Mouse (Mus musculus) c-Kit-positive CD71-positive TER-119-positive erythroid progenitor cells, embryonic 14.5 days (primary cell): ENCODE results near the gene Ear2.
"Not testable (repeated sequence)": the region's sequence is repeated elsewhere in the genome, so short reads cannot be mapped to it uniquely, and the experiment has no call there.

Experiments used
- DNase-seq: peaks from one replicate; pipeline ENCODE4 v3.0.0-alpha.2; 2013; ENCODE audit warnings: low spot score

The Ear2 gene

GRCm38 (mm10) chr14:44102354-44102753 lies at the start of gene Ear2:
Gene Ear2, plus strand, starts transcription at chr14:44102654.
- DNase-seq, result not testable (repeated sequence)

GRCm38 (mm10) chr14:44067879-44068278 lies 34.6 kb upstream of the Ear2 start:
- DNase-seq, result not testable (repeated sequence)

- DNase-seq, result not testable (repeated sequence)
Measured at GRCm38 (mm10) chr14:44070595-44070994, 31.9 kb upstream of the Ear2 start.

GRCm38 (mm10) chr14:44077785-44078341 lies 24.6 kb upstream of the Ear2 start:
- not testable (repeated sequence) for DNase-seq

- DNase-seq, result not testable (repeated sequence)
Measured at GRCm38 (mm10) chr14:44086588-44086987, 15.9 kb upstream of the Ear2 start.

- not testable (repeated sequence) for DNase-seq
Measured at GRCm38 (mm10) chr14:44087535-44087934, 14.9 kb upstream of the Ear2 start.

- DNase-seq, result not testable (repeated sequence)
Measured at GRCm38 (mm10) chr14:44091524-44091923, 10.9 kb upstream of the Ear2 start.

GRCm38 (mm10) chr14:44094445-44094844 lies 8.0 kb upstream of the Ear2 start:
- DNase-seq, result not testable (repeated sequence)

- DNase-seq, result not testable (repeated sequence)
Measured at GRCm38 (mm10) chr14:44100030-44100429, 2.4 kb upstream of the Ear2 start.

- no peak for DNase-seq
Measured at GRCm38 (mm10) chr14:44110981-44111380, 8.5 kb downstream of the Ear2 start.

- not testable (repeated sequence) for DNase-seq
Measured at GRCm38 (mm10) chr14:44123551-44123950, 21.1 kb downstream of the Ear2 start, which contains the start of gene Gm3327. Gene Gm3327, plus strand, starts transcription at chr14:44123851.
